Mouse (Mus musculus): ENCODE measurements around the gene Mpped1. TPM values are rescaled to one million over a fixed set of nuclear protein-coding genes. Genes with fewer than 3 reads are reported as not detected.

Gene Mpped1
- total and polyA plus RNA-seq, 3 experiments: not detected

- DNase-seq: no peak
Measured at GRCm38 (mm10) chr15:83789046-83789445, 9.8 kb downstream of the Mpped1 start.

DNA sequence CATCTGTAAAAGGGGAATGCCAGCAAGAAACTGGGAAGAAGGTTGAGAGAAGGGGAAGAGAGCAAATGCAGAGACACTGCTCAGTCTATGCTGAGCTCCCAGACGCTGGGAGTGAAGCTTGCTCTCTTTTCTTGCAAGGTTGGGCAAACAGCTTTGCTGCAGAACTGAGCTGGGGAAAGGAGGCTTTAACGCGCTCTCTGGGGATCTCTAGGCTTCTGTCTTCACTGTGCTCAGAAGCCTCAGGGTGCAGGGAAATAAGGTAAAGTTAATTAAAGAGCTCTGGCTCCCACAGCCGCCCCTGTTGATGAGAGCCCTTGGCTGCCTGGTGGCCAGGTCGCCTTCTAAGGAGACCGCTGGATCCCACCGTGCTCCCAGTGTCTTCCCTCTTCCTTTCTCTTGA lies 17.7 kb downstream of the Mpped1 start:
- no peak for DNase-seq

- DNase-seq: no peak
Measured at GRCm38 (mm10) chr15:83798964-83799363, 19.7 kb downstream of the Mpped1 start.

- DNase-seq: no peak
Measured at GRCm38 (mm10) chr15:83801011-83801410, 21.7 kb downstream of the Mpped1 start.

- no peak for DNase-seq
Measured at GRCm38 (mm10) chr15:83814106-83814505, 34.8 kb downstream of the Mpped1 start.

DNA sequence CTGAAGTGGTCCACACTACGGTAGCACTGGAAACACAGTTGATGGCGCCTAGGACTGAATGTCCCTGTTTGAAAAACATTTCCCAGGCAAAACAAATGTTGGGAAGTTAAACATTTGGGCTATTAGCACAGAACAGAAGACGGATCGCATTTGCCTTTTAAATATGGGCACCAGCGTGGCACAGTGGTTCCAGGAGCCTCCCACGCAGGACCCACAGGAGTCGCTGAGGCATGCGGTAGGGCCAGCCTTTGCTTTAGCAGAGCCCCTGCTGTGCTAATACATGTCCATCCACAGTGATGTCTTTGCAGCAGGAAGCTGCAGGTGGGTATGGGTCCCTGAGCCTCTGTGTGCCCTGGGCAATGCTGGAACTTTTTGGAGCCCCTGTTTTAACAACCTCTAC lies 48.7 kb downstream of the Mpped1 start:
- DNase-seq: no peak

DNA sequence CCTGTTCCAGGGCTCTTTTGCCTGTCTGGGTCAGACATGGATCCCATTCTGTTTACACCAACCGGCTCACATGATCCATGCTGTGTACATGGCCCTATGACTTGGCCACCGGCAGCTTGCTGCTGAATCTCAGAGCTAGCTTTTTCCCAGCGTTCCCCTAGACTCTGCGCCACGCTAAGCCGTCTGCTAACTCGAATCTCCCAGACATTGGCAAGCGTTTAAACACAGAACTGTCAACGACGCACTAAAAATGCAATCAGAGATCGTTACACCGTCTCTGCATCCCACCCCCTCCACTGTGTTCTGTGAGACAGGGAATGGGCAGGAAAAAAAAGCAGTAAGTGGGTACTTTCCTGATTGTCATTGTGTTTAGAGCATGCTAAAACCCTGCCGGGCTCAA lies 50.0 kb downstream of the Mpped1 start:
- DNase-seq: no peak

- DNase-seq: no peak
Measured at GRCm38 (mm10) chr15:83832265-83832664, 53.0 kb downstream of the Mpped1 start.

- no peak for DNase-seq
Measured at GRCm38 (mm10) chr15:83840950-83841719, 61.9 kb downstream of the Mpped1 start.

GRCm38 (mm10) chr15:83842419-83842818 lies 63.2 kb downstream of the Mpped1 start:
- DNase-seq: no peak

- DNase-seq: no peak
Measured at GRCm38 (mm10) chr15:83842915-83843789, 63.9 kb downstream of the Mpped1 start.

- DNase-seq: no peak
Measured at GRCm38 (mm10) chr15:83845734-83846133, 66.5 kb downstream of the Mpped1 start.

DNA sequence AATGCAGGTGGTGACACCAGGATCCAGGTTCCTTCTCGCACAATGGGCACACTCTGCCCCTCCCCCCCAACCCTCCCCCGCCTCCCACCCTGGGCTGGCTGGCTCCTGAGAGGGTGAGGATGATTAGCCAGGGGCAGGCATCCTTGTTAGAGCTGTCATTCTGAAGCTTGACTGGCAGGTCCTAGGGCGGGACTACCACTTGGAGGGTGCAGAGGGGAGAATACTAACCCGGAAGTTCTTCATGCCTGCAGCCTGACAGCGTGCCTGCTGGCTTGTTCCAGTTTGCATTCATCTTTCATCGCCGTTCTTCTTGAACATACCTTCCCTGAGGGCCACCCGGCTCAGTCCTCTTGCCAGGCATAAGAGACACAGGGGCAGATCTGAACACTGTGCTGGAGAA lies 67.3 kb downstream of the Mpped1 start:
- no peak for DNase-seq

GRCm38 (mm10) chr15:83847512-83847911 lies 68.2 kb downstream of the Mpped1 start:
- DNase-seq: no peak

DNA sequence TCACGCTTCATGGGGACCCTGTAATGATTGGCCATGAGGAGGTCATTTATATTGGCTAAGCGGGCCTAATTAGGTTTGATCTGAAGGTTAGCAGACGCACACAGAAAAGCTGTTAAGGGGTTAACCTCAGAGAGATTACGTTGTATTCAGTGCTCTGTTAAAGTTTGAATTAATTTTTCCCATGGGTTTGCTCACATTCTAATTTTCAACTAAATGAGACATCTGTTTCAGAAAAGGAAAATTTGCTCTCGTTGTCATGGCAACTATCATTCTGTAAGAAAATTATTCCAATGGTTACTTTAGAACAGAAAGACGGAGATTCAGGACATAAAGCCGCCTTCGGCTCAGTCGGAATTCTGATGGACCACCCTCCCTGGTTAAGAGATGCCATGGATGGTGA lies 68.9 kb downstream of the Mpped1 start:
- no peak for DNase-seq

DNA sequence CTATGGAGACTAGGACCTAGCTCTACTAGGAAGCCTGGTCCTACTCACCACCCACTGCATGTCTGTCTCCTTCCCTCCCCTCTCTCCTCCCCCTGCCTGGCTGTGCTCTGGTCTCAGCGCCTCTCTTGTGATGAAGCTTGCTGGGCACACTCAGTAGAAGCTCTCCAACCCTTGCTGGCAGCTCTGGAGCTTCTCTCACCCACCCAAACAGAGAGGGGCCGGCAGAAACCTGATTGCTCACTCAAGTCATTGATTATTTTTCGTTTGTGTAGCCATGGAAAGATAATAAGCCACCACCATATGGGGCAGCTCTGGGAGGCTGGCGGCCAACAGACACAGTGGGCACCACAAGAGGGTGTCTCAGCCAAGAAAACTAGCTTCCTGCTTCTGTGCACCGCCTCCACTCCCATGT lies 74.1 kb downstream of the Mpped1 start:
- DNase-seq: no peak

- peak; percentile 58 for DNase-seq
Measured at GRCm38 (mm10) chr15:83857129-83857528, 77.9 kb downstream of the Mpped1 start.

DNA sequence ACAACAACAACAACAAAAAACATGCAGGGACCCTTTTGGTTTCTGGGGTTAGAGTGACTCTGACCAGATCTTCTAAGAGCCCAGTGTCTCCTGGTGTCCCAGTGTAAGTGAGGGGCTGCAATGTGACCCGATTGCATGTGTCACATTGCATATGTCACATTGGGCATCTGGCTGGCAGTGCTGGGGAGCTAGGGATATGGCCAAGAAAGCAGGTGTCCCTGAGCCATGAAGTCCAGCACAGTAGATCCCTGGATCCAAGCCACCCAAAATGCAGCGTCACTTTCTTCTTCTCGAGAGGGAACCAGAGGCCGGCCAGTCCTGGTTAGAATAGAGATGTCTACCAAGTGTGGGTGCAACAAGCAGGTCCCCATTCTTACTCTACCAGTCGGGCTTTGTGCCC lies 86.4 kb downstream of the Mpped1 start:
- DNase-seq: no peak

DNA sequence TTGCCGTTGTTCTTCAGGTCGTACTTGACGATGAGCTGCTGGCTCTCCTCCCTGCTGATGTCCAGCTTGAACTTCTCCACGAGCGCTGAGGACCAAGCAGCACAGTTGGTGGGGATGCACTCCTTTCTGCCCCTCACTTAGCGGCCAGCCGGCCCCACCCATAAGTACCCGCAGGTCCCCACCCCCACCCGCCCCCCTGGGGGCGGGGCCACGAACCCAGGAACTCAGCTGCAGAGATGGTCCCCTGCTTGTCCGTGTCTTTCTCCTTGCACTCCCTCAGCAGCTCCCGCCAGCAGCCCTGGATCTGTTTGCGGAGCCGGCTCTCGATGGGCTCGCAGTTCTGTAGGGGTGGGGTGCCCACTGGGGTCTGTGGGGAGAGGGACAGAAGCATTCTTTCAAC lies 91.7 kb downstream of the Mpped1 start:
- no peak for DNase-seq

GRCm38 (mm10) chr15:83877155-83877866 lies 98.0 kb downstream of the Mpped1 start:
- no peak for DNase-seq

GRCm38 (mm10) chr15:83877898-83878297 lies 98.6 kb downstream of the Mpped1 start:
- no peak for DNase-seq

- peak; percentile 21 for DNase-seq
Measured at GRCm38 (mm10) chr15:83879845-83880244, 100.6 kb downstream of the Mpped1 start.

DNA sequence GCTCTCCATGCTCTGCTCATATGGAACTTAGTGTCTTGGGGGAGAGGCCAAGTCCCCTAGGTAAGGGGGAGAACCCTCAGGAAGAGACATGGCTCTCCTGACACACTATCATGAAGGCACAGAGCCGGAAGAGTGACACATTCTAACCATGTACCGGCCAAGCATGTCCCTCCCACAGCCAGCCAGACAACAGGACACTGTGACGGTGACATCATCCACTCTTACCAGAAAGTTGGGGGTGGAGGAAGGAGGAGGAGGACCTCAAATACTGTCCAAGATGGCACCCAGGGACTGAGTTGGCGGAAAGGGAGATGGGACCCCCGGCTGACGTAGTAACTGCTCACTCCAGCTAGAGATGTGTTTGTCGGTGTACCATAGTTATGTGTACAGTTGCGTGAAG lies 104.6 kb downstream of the Mpped1 start:
- no peak for DNase-seq

All from adrenal gland, adult 2 months (tissue).